Comparison of ENCODE assay signal across 13 mouse cellular contexts in the genomic region with DNA sequence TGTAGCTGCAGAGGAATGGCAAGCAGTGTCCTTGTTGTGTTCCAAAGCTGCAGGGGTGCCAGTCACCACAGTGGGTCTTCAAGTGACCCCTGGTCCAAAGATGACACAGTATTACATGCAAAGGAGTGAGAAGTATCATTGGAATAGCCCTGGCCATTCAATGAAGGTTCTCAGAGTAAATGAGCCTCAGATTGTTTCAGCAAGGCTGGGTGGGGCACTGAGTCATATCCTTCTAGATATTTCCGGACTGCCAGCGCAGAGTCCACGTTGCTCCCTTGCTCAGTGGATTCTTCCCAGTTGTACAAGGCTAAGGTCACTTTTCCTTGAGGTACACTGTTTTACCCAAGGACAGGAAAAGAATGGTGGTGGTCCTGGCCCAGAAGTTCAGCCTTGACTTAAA.
"Had no signal": no experiment of that assay in that cellular context is flagged by ENCODE, and none has a peak within 500 bp of the region (broad histone marks: within the 10 kb centered on the region; RNA-seq: fewer than 3 reads in every experiment).

No protein-coding gene starts in this region.

- DNase-seq: lung, adult 18-20 months; lung, embryonic 14.5 days; lung, postnatal 10 days; lung, postnatal 4 days; midbrain, embryonic 14.5 days; retina, postnatal 1 day; right cerebral cortex, adult 18-20 months; right cerebral cortex, postnatal 25 days; right cerebral cortex, postnatal 4 days; spleen, adult 18-20 months; thymus, adult 2 months; thymus, postnatal 25 days; thymus, postnatal 4 days had no signal
